Mouse (Mus musculus) lung, postnatal 4 days (tissue): ENCODE results near the gene Psors1c2.

ENCODE experiments used
- DNase-seq, 2 experiments: peaks; one replicate each; pipeline ENCODE4 v3.0.0; 2021

Gene Psors1c2

DNA sequence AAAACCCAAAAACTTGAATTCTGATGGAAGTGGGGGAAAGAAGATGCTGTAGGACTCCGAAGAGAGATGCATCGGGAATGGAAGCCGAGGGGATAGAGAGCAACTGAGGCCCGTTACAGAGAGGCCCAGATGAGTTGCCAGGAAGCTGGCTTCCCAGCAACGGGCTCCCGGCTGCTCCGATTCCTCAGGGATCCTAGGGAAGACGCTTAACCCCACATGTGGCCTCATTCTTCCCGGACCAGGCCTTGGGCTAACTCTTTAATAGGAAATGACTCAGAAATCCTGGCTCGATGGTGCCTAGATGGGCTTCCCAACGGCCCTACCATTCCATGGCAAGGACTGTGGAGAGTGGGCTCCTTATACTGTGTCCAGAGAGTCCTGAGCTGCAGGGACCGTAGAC is 15.5 kb upstream of the Psors1c2 start:
- DNase-seq, result peak in 1 of 2 experiments; percentile 20

DNA sequence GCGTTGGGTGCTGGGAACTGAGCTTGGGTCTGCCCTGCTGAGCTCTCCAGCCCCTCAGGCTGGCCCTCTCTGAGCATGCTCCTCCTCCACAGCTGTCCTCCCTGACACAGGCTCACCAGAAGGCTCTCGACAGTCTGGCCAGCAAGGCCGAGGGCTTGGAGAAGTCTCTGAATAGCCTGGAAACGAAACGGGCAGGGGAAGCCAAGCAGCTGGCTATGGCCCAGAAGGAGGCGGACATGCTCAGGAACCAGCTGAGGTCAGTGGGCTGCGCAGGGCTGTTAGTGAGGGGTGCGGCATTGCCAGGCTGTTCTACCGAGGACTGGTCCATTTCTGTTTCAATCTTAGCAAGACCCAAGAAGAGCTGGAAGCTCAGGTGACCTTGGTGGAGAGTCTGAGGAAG is 8.6 kb upstream of the Psors1c2 start:
- no peak for DNase-seq

DNA sequence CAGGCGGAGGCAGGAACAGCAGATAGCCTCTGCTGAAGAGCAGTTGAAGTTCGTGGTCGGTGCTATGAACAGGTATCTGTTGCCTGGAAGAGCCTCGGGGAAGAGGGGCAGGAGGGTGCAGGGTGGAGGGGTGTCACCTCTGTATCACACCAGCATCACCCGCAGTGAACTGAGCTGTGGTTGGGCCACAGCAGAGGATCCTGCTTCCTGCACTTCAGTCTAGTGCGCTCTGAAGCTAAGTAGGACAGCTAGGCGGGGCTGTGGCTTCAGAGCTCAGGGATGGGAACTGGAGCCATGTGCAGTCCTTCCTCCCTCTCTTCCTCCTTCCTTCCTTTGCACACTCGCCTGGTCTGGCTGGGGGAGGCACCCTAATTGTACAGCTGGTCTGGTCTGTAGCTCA is 6.4 kb upstream of the Psors1c2 start:
- no peak for DNase-seq

DNA sequence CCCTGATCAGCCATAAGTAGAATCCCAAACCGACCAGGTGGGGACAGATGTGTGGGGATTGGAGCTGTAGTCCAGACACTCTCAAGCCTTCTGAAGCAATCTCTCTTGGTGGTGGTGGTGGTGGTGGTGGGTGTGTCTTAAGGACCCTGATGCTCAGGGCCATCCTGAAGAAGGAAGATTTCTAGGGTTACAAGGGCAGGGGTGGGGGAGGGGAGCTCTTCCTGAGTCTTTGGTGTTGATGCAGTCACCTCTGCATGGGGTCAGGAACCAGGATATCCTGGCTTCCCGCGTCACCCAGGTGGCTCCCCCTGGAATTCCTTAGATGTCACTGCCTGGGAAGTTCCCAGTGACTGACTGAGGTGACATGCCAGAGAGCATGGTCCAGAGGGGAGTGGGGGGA is 641 bp upstream of the Psors1c2 start:
- DNase-seq, result no peak

DNA sequence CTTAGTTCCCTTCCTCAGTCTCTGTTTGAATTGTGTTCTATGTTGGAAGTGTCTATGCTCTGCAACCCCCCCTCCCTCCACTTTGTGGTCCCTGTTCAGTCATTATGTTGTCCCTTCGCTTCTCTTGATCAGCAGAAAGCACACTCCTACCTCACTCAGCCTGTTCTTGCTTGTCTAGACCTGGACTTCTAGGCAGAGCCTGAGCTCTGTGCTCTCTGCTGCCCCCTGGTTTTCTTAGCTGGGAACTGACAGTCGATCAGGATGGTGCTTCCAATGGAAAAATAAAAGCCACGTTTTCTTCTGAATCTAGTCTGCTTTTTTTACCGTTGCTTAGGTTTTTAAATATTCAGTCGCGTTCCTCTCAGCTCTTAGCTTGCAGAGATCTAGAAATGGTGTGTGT is 1.3 kb downstream of the Psors1c2 start:
- DNase-seq, result peak; percentile 60 to 76

DNA sequence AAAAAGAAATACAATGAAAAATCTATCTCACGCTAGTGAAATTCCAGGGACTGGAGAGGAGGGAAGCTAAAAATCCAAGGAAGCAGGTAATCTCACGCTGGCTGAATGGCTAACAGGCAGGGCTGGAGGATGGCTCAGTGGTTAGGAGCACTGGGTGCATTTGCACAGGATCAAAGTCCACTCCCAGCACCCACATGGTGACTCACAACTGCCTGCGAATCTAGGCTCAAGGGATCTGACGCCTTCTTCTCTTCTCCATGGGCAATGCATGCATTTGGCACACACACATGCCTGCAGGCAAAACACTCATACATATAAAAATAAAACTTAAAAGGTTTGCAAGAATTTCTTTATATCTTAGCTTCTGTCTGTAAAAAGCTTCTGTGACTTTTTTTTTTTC is 4.4 kb downstream of the Psors1c2 start:
- no peak for DNase-seq

DNA sequence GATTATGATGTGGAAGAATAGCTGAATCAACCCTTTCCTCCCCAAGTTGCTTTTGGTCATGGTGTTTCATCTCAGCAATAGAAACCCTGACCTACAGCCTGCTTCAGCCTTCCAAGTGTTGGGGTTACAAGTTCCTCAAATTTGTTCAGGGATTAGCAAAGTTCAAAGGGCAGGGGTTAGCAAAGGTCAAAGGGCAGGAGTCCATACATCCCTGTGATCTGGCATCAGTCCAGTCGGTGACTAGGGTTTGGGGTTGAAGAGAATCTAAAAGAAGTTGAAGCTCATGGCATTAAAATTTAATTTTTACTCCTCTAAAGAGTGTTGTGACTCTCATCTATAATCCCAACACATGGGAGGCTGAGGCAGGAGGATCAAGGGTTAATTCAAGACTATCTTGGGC is 5.5 kb downstream of the Psors1c2 start:
- no peak for DNase-seq

DNA sequence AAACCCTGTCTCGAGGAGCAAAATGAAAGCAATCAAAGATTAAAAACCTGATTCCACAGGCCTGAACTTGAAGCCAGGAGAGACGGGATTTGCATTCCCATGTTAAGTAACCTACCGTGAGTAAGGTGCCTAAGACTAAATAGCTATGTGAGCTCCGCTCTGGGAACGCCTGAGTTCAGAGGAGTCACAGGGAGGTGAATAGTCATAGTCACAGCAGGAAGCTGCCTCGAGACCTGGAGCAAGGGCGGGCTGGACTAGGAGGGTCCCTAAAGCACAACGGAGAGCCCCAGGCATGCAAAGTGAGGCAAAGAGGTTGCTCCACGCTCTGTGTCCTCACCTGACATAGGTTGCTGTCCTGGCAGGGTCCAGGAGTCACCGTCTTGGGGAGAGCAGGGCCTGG is 6.5 kb downstream of the Psors1c2 start:
- DNase-seq, result no peak

DNA sequence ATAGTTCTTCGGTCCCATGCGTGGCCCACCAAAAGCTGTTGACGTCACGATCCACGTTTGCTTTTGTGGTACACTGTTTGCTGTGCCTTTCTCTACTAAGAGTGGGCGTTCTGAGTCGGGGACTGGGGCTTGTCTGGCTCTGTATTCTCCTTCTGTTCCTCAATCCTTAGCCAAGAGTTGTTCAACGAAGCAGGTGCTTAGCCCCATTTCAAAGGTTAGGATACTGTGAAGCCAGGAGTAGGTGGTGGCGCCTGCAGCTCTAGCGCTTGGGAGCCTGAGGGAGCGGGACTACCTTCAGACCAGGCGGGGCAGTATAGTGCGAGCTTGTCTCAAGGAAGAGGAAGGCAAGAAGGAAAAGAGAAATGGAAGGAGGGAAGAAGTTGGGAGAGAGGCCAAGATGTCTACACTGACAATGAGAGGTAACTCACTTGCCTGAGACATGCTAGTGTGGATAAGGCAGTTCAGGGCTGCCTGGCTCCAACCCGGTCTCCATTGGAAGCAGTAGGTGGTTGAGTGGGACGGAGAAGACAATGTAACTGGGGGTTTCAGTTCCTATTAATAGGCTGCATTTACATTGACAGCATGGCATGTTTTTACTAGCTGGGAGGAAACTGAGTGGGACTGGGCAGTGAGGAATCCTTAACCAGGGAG is 9.9 kb downstream of the Psors1c2 start:
- no peak for DNase-seq

DNA sequence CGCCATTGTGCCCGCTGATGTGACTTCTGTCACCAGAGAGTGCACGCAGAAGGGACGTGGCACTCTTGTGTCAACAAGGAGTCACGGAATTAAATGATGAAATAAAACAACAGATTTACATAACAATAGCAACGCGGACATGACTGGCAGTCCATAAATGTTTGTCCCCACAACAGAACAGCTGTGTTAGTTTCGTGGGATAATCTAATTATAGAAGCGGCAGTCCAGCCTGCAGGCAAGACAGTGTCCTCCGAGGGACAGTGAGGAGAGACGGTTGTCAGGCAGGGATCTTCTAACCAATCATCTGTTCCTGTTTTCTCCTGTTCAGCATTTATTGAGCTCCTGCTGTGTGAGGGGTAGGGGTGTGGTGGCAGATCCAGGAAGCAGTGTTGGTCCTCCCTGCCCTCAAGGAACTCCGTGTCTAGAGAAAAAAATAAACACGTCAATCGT is 10.4 kb downstream of the Psors1c2 start:
- DNase-seq, result no peak

DNA sequence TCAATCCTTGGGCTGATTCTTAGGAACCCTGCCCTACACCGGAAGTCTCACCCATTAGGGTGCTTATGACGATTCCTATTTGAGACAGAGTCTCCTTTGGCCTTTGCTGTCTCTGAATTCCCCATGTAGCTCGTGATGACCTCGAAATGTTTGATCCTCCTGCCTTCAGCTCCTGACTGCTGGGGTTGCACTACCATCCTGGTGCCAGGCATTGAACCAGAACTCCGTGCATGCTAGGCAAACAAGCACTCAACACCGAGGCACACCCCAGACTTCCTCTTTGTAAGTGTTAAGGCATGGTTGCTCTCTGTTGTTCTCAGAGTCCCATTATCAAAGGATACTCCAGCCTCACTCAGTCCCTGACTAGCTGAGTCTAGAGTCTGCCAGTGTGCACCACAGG is 11.0 kb downstream of the Psors1c2 start:
- no peak for DNase-seq

DNA sequence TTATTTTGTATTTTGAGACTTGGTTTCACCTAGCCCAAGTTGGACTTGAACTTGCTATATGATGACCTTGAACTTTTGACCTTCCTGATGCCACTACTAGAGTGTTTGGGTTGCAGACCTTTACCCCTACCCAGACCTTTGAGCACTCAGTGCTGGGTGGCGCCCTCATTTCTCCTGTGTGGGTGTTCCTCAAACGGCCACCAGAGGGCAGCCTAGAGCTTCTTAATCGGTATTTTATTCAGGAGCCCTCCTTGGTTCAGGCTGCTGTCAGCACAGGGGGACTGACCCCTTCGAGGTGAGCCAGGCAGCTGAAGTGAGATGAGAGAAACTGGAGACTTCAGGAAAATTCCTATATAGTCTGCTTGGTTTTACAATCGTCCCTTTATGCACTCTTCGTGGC is 11.7 kb downstream of the Psors1c2 start:
- DNase-seq, result peak in 1 of 2 experiments; percentile 66

DNA sequence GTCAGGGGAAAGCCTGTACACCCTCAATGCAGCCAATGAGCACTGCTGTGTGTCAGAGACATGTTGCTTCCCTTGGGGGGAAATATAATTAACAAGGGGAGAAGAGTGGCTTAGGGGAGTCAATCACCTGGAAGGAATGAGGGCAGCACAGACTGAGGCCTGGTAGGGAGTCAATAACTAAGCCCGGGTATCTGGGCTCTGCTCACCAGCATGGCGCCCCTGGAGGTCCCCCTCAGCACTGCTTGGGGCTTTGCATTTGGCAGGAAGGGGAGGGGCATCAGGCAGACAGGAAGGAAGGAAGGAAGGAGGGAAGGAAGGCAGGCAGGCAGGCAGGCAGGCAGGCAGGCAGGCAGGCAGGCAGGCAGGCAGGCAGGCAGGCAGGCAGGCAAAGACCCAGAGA is 14.5 kb downstream of the Psors1c2 start:
- DNase-seq, result no peak

DNA sequence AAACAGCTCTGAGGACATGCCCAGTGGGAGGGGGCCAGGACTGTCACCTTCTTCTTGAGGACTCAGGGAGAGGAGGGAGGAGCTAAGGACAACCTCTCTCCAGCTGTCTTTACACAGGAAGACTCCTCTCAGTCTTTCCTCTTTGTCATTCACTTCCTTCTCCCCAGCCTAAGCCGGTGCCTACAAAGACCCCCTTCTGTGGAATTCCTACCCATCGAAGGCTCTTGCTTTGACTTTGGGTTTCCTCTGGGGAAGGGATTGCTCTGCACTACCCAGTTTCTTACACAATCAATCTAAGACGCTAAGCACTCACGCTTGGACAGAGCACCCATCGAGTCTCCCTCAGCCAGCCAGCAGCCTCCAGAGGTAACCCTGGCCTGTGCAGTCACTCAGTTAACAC is 15.6 kb downstream of the Psors1c2 start:
- no peak for DNase-seq

DNA sequence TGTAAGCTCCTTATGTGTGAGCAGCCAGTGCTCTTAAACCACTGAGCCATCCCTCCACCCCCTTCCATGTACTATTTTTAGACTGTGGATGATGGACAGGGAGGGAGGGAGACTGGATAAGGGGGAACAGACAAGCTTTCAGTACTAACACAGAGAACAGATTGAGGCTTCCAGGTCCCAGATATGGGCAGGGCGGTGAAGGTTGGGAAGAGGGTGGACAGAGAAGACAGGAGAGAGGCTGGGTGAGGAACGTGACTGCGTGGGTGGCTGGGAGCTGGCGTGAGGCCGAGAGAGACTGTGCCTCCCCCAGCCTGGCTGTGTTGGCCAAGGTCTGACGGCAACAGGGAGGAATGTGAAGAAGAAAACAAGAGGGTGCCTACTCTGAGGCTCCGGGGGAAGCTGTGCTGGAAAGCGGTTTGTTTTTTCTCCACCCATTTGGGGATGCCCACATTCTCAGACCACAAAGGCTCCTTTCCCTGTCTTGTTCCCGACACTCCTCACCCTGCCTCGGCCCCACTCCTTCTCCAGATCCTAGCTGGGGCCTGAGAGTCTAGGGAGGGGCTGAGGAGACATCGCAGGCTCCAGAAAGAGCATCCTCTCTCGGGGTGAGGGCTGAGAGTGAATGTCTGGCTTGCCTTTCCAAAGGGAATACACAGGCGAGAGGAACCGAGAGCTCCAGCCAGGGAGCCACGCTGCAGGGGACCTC is 16.6 kb downstream of the Psors1c2 start:
- peak; percentile 84 to 90 for DNase-seq

DNA sequence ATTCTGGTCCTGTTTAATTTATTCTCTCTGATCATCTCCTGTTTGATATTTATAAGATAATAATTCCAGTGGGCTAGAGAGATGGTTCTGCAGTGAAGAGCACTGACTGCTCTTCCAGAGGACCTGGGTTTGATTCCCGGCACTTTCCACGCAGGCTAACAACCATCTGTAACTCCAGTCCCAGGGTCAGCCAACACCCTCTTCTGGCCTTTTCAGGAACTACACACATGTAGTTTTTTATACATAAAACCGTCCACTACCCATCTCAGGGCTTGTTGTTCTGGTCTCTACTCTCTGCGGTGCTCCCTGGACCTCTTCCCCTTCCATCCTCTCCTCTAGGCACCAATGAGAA is 17.1 kb downstream of the Psors1c2 start:
- no peak for DNase-seq

DNA sequence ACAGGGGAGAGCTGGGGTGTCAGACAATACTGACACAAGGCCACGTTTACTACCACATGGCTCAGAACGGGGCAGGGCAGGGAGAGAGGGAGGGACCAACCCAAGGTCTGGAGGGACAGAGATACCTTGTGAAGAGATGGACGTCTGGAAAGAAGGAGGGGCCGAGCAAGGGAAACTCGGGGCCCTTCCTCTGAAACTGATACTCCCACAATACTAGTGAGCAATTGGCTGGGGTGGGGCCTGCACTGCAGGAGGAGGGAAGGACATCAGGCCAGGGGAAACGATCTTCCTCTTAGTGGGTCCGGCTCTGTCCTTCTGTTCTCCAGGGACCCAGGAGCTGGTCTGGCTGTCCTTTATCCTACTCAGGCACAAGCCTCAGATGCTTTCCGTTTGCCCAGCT is 17.9 kb downstream of the Psors1c2 start:
- no peak for DNase-seq

DNA sequence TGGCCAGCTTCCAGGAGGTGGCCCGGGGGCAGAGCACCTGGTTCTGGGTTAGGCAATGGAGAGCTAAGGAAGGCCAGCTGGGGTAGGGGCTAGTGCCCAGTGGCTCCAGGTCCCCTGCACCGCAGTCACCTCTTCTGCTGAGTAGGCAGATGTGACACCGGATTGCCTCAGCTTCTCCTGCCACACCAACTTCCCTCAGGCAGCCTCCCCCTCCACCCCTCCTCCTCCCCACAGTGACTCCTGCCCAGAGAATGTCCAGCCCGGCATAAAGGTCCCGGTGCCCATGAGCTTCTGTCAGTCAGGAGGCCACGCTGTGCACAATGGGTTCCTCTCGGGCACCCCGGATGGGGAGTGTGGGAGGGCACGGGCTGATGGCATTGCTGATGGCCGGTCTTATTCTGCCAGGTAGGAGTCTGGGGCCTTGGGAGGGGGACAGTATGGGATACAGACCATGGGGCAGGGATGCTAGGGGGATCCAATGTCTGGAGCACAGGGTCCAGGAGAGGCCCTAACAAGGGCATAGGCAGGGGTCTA is 18.9 kb downstream of the Psors1c2 start, which contains the start of gene Cdsn:
Gene Cdsn (plus strand): TSS at position 248 of the 534 bp plus-strand sequence.
- DNase-seq, result no peak

DNA sequence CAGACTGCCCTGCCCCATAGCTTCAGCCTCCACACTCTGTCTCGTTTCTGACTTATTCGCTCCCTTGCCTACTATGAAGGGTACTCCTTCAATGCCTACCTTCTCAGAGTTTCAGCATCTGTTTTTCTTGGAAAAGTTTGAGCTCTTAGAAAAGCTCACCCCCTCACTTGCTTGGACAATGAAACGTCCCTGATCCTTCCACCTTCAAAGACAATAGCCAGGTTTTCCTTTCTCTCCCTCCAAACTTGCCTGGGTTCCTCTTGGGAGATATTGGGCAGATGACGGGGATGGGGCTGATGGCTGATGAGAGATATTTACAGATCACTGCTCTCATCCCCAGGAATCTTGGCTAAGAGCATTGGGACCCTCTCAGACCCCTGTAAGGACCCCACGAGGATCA is 21.3 kb downstream of the Psors1c2 start:
- no peak for DNase-seq

DNA sequence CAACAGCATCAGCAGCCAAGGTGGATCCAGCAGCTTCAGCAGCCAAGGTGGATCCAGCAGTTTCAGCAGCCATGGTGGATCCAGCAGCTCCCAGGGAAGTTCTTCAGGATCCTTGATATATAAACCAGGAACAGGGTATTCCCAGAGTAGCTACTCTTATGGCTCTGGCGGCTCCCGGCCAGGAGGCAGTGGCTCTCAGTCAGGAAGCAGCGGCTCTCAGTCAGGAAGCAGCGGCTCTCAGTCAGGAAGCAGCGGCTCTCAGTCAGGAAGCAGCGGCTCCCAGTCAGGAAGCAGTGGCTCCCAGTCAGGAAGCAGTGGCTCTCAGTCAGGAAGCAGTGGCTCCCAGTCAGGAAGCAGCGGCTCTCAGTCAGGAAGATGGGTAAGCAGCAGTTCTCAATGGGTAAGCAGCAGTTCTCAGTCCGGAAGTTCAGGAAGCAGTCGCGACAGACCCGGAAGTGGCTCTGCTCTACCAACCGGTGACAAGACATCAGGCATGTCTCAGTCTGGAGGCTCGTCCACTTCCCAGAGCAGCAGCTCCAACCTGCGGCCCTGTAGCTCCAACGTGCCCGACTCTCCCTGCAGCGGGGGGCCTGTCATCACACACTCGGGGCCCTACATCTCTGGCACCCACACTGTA is 21.9 kb downstream of the Psors1c2 start:
- DNase-seq, result no peak

DNA sequence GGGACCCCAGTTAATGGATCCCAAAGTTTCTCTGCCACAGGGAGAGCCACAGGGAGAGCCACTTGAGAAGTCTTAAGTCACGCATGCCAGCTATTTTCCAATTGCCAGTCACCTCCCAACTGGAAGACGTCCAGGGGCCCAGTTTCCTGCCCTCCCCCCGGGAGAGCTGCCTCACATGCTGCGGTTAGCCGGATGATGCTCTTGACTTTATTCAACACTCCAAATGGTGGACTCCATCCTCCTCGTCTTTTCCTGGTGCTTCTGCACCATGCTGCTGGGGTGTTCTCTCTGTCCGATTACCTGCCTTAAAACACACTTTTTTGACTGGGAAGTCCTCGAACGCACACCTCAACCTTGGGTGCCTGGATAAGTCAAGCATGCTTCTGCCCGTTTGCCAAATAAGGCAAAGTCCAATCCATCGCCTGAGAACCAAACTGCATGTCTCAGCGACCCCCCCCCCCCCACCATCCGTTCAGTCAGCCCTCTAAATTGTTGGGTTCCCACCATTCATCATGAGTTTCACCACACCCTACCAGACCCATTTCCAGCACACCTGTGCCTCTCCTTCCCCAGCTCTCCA is 23.3 kb downstream of the Psors1c2 start:
- no peak for DNase-seq

DNA sequence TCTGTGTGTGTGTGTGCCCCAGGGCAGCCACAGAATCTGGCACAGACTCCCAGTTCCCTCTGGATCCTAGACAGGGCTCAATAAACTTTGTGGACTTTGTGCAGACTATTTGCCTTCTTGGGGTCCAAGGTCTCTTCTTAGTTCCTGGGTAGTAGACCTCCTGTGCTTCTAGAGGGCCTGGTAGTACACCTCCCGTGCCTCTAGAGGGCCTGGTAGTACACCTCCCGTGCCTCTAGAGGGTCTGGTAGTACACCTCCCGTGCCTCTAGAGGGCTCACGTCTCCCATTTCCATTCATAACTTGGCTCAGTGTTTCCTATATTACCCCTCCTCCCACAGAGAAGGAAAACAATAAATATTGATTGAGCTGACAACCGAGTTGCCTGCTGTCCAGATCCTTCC is 23.8 kb downstream of the Psors1c2 start:
- peak; percentile 53 to 71 for DNase-seq

DNA sequence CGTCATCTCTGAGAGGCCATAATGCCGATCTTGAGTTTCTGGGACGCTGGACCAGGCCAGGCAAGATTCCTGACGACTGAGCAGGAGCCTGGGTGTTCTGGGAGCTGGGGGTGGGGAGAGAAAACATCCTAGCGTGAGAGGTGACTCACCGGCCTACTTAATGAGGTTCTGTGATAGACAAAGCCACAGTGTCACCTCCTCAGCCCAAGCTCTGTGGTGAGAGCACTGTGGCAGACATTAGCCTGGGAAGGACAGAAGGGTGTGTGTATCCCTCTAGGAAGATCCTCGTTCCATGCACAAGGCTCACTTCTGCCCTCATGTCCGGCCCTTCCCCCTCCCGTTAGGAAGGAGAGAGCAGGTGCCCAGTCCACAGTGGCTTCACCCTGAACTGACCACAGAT is 24.4 kb downstream of the Psors1c2 start:
- DNase-seq, result no peak

DNA sequence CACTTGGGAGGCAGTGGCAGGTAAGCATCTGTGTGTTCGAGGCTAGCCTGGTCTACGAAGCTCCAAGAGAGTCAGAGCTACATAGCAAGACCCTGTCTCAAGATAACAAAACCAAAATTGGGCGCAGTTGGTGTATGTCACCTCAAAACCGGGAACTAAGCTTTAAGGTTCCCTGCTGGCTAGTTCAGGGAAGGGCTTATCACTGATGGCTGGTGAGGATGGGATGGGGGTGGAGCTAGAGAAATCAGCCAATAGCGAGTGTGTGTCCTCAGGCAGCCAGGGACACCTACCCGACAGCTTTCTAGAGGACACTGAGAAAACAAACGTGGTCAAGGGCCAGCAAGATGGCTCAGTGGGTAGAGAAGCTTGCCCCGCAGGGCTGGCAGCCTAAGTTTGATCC is 25.2 kb downstream of the Psors1c2 start:
- no peak for DNase-seq
